Mouse (Mus musculus): ENCODE measurements around the gene St3gal3. TPM values are rescaled to one million over a fixed set of nuclear protein-coding genes. Genes with fewer than 3 reads are reported as not detected.
A peak's percentile ranks its signal among the peaks of the same experiment; 100 is the strongest.

St3gal3 gene
- polyA plus RNA-seq, 1 experiment from 2014 or later, result 10.8 TPM

GRCm38 (mm10) chr4:118070255-118071234, 64.2 kb downstream of the St3gal3 start:
- no peaks in the 10 kb centered on the region for H3K27me3 ChIP-seq
- 0 out of 2 replicates have a peak, but pooled peaks cover 4% of the 10 kb centered on the region for H3K4me1 ChIP-seq
- no peak overlapping the region for H3K4me2 ChIP-seq (replicated peaks)
- ATAC-seq (ENCODE audit: insufficient number of reproducible peaks, insufficient read depth, low FRiP score, low TSS enrichment), result no peak
- no peaks in the 10 kb centered on the region for H3K9me3 ChIP-seq
- no peaks in the 10 kb centered on the region for H3K36me3 ChIP-seq
- H3K27ac ChIP-seq, result no peak overlapping the region
- H3K4me3 ChIP-seq, result no peak overlapping the region
- 89% methylated on average over 9 of the region's 9 CpGs for WGBS
- H3K9ac ChIP-seq, result no peak overlapping the region

GRCm38 (mm10) chr4:118061809-118062463, 72.8 kb downstream of the St3gal3 start:
- 42% methylated on average over 9 of the region's 9 CpGs for WGBS
- Histone ChIP-seq H3K27me3 (no peaks in the 10 kb centered on the region), H3K9ac (no peak overlapping the region), H3K36me3 (no peaks in the 10 kb centered on the region), H3K4me3 (no peak overlapping the region), H3K9me3 (no peaks in the 10 kb centered on the region), H3K4me2 (replicated peaks) (no peak overlapping the region), H3K27ac (no peak overlapping the region), H3K4me1 (peaks cover 14% of the 10 kb centered on the region)
- ATAC-seq (ENCODE audit: insufficient number of reproducible peaks, insufficient read depth, low FRiP score, low TSS enrichment), result no peak

- no peak overlapping the region for H3K27ac ChIP-seq
- WGBS, result 88% methylated on average over 13 of the region's 13 CpGs
- no peaks in the 10 kb centered on the region for H3K27me3 ChIP-seq
- no peaks in the 10 kb centered on the region for H3K9me3 ChIP-seq
- H3K4me1 ChIP-seq, result peaks cover 14% of the 10 kb centered on the region
- H3K4me3 ChIP-seq, result no peak overlapping the region
- H3K36me3 ChIP-seq, result no peaks in the 10 kb centered on the region
- H3K4me2 ChIP-seq (replicated peaks), result no peak overlapping the region
- H3K9ac ChIP-seq, result no peak overlapping the region
- ATAC-seq (ENCODE audit: insufficient number of reproducible peaks, insufficient read depth, low FRiP score, low TSS enrichment), result no peak
Measured at GRCm38 (mm10) chr4:118060915-118061530, 73.7 kb downstream of the St3gal3 start.

DNA sequence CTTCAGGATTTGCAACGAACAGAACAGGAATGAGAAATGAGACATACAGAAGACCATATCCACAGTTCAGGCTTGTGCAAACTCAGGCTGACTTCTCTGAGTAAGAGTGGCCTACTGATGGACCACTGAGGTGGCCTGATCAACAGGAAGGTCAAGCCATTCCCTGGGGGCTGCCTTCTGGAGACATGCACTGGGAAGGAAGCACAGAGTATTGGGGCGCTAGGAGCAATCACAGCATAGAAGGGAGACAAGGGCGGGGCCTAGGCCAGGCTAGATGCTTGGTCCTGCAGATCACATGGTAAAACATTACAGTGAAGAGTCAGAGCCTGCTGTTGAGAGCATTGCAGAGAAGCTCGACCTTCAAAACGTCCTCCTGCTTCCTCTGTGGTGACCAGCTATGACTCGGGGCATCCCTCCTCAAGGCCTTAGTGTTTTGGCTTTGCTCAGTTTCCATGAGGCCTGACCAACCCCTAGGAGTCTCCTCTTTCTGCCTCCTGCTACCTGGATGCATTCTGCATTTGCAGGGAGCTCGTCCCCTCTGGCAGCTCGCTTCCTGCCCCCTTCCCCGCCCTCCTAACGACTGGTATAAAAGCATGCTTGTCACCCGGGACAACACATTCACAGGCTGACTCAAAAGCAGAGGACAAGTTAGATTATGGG, 74.8 kb downstream of the St3gal3 start:
- no peak for ATAC-seq (ENCODE audit: insufficient number of reproducible peaks, insufficient read depth, low FRiP score, low TSS enrichment)
- H3K4me1 ChIP-seq, result peaks cover 17% of the 10 kb centered on the region

GRCm38 (mm10) chr4:118058116-118058677, 76.5 kb downstream of the St3gal3 start:
- Histone ChIP-seq H3K27me3 (no peaks in the 10 kb centered on the region), H3K4me1 (peaks cover 31% of the 10 kb centered on the region), H3K4me3 (no peak overlapping the region), H3K36me3 (no peaks in the 10 kb centered on the region), H3K4me2 (replicated peaks) (no peak overlapping the region), H3K27ac (peak overlapping the region; percentile 1; the same call in 1 of the 2 replicates), H3K9ac (no peak overlapping the region), H3K9me3 (no peaks in the 10 kb centered on the region)
- WGBS, result 49% methylated on average over 12 of the region's 12 CpGs
- ATAC-seq (ENCODE audit: insufficient number of reproducible peaks, insufficient read depth, low FRiP score, low TSS enrichment), result no peak

More for the DNA sequence above, 74.8 kb downstream of the St3gal3 start:
- H3K27ac ChIP-seq, result no peak overlapping the region
- H3K4me3 ChIP-seq, result no peak overlapping the region
- H3K27me3 ChIP-seq, result no peaks in the 10 kb centered on the region
- no peak overlapping the region for H3K4me2 ChIP-seq (replicated peaks)
- H3K9ac ChIP-seq, result no peak overlapping the region
- no peaks in the 10 kb centered on the region for H3K9me3 ChIP-seq
- H3K36me3 ChIP-seq, result no peaks in the 10 kb centered on the region
- 61% methylated on average over 11 of the region's 11 CpGs for WGBS

DNA sequence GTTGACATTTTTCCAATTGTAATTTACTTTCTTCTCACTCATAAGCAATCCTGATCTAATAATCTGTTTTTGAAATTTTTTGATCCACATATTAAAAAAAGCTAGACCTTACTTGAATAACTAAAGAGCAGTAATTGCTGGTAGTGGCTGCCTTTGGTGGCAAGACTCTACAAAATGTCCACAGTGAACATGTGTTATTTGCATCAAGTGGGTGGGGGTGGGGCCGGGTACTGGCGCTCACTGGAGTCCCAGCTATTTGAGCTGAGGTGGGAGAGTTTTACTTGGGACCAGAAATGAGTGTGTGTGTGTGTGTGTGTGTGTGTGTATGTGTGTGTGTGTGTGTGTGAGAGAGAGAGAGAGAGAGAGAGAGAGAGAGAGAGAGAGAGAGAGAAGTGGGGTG, 77.6 kb downstream of the St3gal3 start:
- Histone ChIP-seq H3K9ac (no peak overlapping the region), H3K27me3 (no peaks in the 10 kb centered on the region), H3K4me2 (replicated peaks) (no peak overlapping the region), H3K36me3 (no peaks in the 10 kb centered on the region), H3K9me3 (no peaks in the 10 kb centered on the region), H3K4me3 (no peak overlapping the region), H3K4me1 (peaks cover 31% of the 10 kb centered on the region), H3K27ac (no peak overlapping the region)
- 62% methylated on average over 2 of the region's 2 CpGs for WGBS
- ATAC-seq (ENCODE audit: insufficient number of reproducible peaks, insufficient read depth, low FRiP score, low TSS enrichment), result no peak

- no peak overlapping the region for H3K4me3 ChIP-seq
Measured at GRCm38 (mm10) chr4:118054615-118055014, 80.1 kb downstream of the St3gal3 start.

DNA sequence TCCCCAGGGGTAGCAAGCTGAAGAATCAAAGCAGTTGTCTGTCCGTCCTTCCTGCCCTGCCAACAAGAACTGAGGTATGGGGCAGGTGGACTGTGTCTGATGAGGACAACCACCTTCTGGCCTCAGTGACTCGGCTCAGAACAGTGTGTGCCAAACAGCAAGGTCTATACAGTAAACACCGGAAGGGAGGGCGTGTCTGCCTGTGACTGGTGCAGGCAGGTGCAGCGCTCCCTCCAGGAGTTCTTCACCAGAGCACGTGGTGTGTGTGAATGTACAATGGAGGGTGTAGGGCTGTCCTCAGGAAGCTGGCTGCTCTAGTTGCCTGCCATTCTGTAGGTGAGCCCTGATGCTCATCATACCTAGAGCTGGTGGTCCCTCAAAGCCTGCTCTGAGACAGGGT, 80.8 kb downstream of the St3gal3 start:
- no peaks in the 10 kb centered on the region for H3K9me3 ChIP-seq
- H3K4me1 ChIP-seq, result peaks cover 30% of the 10 kb centered on the region
- no peak overlapping the region for H3K9ac ChIP-seq
- 87% methylated on average over 6 of the region's 6 CpGs for WGBS
- H3K27ac ChIP-seq, result no peak overlapping the region
- no peak overlapping the region for H3K4me3 ChIP-seq
- no peak overlapping the region for H3K4me2 ChIP-seq (replicated peaks)
- H3K36me3 ChIP-seq, result no peaks in the 10 kb centered on the region
- ATAC-seq (ENCODE audit: insufficient number of reproducible peaks, insufficient read depth, low FRiP score, low TSS enrichment), result 0 out of 2 replicates have a peak, but pooled peaks have one; percentile 22
- no peaks in the 10 kb centered on the region for H3K27me3 ChIP-seq

More at GRCm38 (mm10) chr4:118054615-118055014, 80.1 kb downstream of the St3gal3 start:
- H3K27ac ChIP-seq, result 0 out of 2 replicates have a peak overlapping the region, but pooled peaks have one; percentile 50
- no peaks in the 10 kb centered on the region for H3K9me3 ChIP-seq
- peaks cover 31% of the 10 kb centered on the region for H3K4me1 ChIP-seq
- no peaks in the 10 kb centered on the region for H3K36me3 ChIP-seq
- H3K4me2 ChIP-seq (replicated peaks), result 0 out of 2 replicates have a peak overlapping the region, but pooled peaks have one; percentile 3
- ATAC-seq (ENCODE audit: insufficient number of reproducible peaks, insufficient read depth, low FRiP score, low TSS enrichment), result no peak
- no peaks in the 10 kb centered on the region for H3K27me3 ChIP-seq
- H3K9ac ChIP-seq, result no peak overlapping the region
- 54% methylated on average over 8 of the region's 8 CpGs for WGBS

- WGBS, result 72% methylated on average over 12 of the region's 12 CpGs
- no peaks in the 10 kb centered on the region for H3K36me3 ChIP-seq
- peaks cover 15% of the 10 kb centered on the region for H3K4me1 ChIP-seq
- ATAC-seq (ENCODE audit: insufficient number of reproducible peaks, insufficient read depth, low FRiP score, low TSS enrichment), result no peak
- no peak overlapping the region for H3K4me3 ChIP-seq
- no peaks in the 10 kb centered on the region for H3K27me3 ChIP-seq
- no peak overlapping the region for H3K27ac ChIP-seq
- no peaks in the 10 kb centered on the region for H3K9me3 ChIP-seq
- no peak overlapping the region for H3K9ac ChIP-seq
- H3K4me2 ChIP-seq (replicated peaks), result no peak overlapping the region
Measured at GRCm38 (mm10) chr4:118049606-118050302, 85.0 kb downstream of the St3gal3 start.

DNA sequence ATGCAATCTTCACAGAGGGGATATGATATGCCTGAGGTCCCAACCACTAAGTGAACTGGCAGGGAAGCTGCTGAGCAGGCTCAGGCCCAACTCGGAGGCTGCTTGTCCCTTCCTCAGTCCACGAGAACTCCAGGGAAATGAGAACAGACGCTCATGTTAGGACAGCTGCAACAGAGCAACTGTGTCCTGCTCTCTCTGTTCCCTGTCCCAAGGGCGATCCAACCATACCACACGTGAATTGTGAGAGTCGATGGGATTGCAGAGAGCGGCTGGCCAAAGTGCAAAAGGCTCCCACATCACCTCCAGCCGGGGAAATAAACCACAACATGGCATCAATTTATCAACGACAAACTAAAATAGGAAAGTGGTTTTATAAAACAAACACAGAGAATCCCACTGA, 90.2 kb downstream of the St3gal3 start:
- no peak for ATAC-seq (ENCODE audit: insufficient number of reproducible peaks, insufficient read depth, low FRiP score, low TSS enrichment)
- Histone ChIP-seq H3K9me3 (no peaks in the 10 kb centered on the region), H3K27me3 (no peaks in the 10 kb centered on the region), H3K9ac (no peak overlapping the region), H3K36me3 (no peaks in the 10 kb centered on the region), H3K4me2 (replicated peaks) (no peak overlapping the region), H3K27ac (no peak overlapping the region), H3K4me3 (no peak overlapping the region), H3K4me1 (peaks cover 15% of the 10 kb centered on the region; the same call in 1 of the 2 replicates)
- WGBS, result 59% methylated on average over 9 of the region's 9 CpGs

Measured in embryonic facial prominence, embryonic 12.5 days (tissue).